Mouse (Mus musculus): ENCODE measurements around the gene H2-DMb2. TPM values are rescaled to one million over a fixed set of nuclear protein-coding genes. Genes with fewer than 3 reads are reported as not detected.

H2-DMb2 gene
- not detected in 2 replicates for polyA plus RNA-seq (2015; fragmentation: Nextera tagmentation; extraction: Ambion mirVana)

DNA sequence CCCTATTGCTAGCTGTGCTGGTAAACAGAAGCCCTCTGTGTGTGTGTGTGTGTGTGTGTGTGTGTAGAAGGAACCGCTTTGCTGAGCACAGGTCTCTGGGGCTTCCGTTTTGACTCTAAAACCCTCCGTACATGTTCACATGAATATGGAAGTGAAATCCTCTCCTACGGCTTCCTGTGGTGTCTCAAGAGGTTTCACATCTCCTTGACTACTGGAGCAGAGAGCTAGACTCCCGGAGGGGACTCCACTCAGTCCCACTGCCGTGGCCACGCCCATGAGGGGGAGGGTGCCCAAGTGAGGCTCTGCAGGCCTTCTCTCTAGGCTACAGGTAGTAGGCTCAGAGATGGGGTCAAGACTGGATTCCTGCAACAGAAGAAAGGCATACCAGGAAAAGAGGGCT lies at the start of gene H2-DMb2:
Gene H2-DMb2, plus strand, starts transcription at position 275 of the 400 bp plus-strand sequence.
- Histone ChIP-seq H3K36me3 (no peaks in the 10 kb centered on the region), H3K27ac (replicated peaks) (no peak within 1 kb of the TSS), H3K9me3 (no peaks in the 10 kb centered on the region), H3K4me2 (no peak within 1 kb of the TSS), H3K27me3 (peaks cover 39% of the 10 kb centered on the region), H3K4me1 (replicated peaks) (peaks cover 20% of the 10 kb centered on the region), H3K4me3 (no peak within 1 kb of the TSS), H3K9ac (no peak within 1 kb of the TSS)
- no peak for ATAC-seq (ENCODE audit: low read depth)
- WGBS: 35% methylated on average over 7 of the region's 7 CpGs

DNA sequence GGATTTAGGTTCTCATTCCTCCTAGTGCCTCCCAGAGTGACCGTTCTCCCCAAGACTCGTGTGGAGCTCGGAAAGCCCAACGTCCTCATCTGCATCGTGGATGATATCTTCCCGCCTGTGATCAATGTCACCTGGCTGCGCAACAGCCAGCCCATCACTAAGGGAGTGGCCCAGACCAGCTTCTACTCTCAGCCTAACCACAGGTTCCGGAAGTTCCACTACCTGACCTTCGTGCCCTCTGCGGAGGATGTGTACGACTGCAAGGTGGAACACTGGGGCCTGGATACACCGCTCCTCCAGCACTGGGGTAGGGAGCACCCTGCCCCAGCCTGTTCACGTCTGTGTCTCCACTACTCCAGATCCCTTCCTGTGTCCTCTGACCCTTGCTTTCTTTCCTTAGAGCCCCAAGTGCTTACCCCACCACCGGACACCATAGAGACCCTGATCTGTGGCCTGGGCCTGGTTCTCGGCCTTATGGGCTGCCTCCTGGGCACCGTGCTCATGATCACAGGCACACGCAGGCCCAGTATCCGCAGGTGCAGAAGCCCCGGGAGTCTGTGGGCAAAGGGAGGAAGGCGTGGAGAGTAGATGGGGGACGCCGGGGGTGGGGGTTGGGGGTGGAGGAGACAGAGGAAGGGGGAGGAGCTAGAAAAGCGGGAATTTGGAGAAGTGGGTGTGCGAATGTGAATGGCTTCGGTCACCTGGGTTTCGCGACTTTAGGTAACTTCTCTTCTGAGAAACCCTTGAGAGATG lies 48.6 kb upstream of the H2-DMb2 start:
- 90% methylated on average over 27 of the region's 27 CpGs for WGBS

DNA sequence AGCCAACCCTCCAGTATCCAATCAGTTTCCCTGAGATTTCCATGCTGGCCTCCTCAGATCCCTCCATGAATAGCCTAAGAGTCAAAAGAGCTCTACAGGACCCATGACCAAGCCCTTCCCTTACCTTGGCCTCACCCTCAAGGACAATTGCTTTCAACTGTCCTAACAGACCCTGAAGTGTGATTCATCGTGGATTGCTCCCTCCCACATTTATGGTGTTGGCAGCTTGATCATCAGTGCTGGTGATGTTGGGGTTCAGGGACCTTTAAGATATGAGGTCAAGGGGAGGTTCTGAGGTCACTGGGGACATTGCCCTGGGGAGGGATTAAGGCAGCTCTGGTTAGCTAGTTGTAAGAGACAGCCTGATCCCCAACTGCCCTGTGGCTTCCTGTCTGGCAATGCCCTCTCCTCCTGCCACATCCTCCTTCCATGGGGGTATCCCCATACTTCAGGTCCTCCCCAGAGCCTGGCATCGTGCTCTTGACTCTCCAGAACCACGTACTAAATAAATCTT lies 46.6 kb upstream of the H2-DMb2 start:
- Histone ChIP-seq H3K4me2 (no peak overlapping the region), H3K4me3 (no peak overlapping the region), H3K9ac (no peak overlapping the region), H3K27me3 (peaks cover 8% of the 10 kb centered on the region; the same call in 1 of the 2 replicates), H3K27ac (replicated peaks) (no peak overlapping the region), H3K9me3 (no peaks in the 10 kb centered on the region), H3K4me1 (replicated peaks) (0 out of 2 replicates have a peak, but pooled peaks cover 6% of the 10 kb centered on the region), H3K36me3 (no peaks in the 10 kb centered on the region)
- 72% methylated on average over 3 of the region's 3 CpGs for WGBS
- ATAC-seq (ENCODE audit: low read depth): no peak

More for the DNA sequence above, 48.6 kb upstream of the H2-DMb2 start:
- H3K9ac ChIP-seq: no peak overlapping the region
- no peak for ATAC-seq (ENCODE audit: low read depth)
- H3K27me3 ChIP-seq: no peaks in the 10 kb centered on the region
- no peak overlapping the region for H3K4me2 ChIP-seq
- H3K4me1 ChIP-seq (replicated peaks): 0 out of 2 replicates have a peak, but pooled peaks cover 1% of the 10 kb centered on the region
- no peak overlapping the region for H3K4me3 ChIP-seq
- H3K9me3 ChIP-seq: no peaks in the 10 kb centered on the region
- H3K36me3 ChIP-seq: no peaks in the 10 kb centered on the region
- H3K27ac ChIP-seq (replicated peaks): no peak overlapping the region

DNA sequence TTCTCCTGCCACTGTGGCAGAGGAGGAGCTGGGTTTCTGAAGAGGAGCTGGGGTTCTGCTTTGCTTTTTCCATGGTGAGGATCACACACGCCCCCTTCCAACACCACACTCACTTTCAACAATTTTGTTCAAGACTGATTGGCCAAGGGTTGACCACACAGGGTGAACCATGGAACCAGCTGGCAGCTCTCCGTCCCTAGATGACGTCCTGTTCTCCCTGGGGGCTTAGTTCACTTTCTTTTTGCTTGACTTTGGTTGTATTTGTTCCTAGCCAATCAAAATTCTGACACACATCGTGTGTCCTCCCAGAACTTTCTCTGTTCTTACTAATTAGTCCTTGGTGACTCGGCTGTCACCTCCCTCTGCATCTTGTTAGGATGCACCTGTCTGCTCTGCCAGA lies 45.8 kb upstream of the H2-DMb2 start:
- ATAC-seq (ENCODE audit: low read depth): no peak
- Histone ChIP-seq H3K9ac (no peak overlapping the region), H3K4me3 (no peak overlapping the region), H3K4me1 (replicated peaks) (peaks cover 10% of the 10 kb centered on the region; the same call in 1 of the 2 replicates), H3K9me3 (no peaks in the 10 kb centered on the region), H3K27me3 (peaks cover 8% of the 10 kb centered on the region; the same call in 1 of the 2 replicates), H3K36me3 (no peaks in the 10 kb centered on the region), H3K4me2 (no peak overlapping the region), H3K27ac (replicated peaks) (no peak overlapping the region)
- WGBS: 71% methylated on average over 5 of the region's 5 CpGs

DNA sequence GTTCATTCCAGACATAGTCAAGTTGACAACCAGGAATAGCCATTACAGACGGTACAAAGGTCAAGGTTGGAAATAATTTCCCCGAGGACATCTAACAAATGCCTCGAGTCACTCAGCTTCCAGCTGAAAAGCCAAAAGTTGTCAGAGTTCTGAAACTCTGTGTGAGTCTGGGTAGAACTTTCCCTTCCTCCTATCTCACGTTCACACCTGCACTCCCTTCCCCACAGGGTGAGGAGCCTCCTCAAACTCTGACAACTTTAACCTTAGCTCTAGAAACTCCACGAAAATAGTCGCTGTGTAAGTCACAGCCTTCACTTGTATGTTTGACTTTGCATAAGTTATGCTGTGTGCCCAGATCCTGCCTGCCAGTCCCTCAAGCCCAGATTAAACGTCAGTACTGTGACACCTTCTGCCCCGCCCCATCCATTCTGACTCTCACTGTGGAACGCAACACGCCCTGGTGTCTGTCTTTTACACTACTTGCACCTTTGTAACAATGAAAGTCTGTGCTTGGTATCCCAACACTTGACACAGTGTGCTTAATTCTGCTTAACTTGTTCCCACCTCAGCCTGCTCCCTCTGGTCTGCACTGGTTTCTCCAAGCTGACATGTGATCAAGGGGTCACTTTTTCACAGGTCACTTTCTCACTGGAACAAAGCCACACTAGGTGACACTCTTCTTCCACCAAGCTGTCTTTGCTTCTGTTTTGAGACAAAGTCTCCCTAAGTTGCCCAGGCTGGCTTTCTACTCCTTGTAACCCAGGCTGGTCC lies 44.2 kb upstream of the H2-DMb2 start:
- H3K4me3 ChIP-seq: no peak overlapping the region
- no peaks in the 10 kb centered on the region for H3K36me3 ChIP-seq
- WGBS: 65% methylated on average over 10 of the region's 10 CpGs
- peaks cover 8% of the 10 kb centered on the region; the same call in 1 of the 2 replicates for H3K27me3 ChIP-seq
- no peaks in the 10 kb centered on the region for H3K9me3 ChIP-seq
- no peak overlapping the region for H3K4me2 ChIP-seq
- H3K4me1 ChIP-seq (replicated peaks): peaks cover 10% of the 10 kb centered on the region; the same call in 1 of the 2 replicates
- H3K9ac ChIP-seq: no peak overlapping the region
- no peak for ATAC-seq (ENCODE audit: low read depth)
- no peak overlapping the region for H3K27ac ChIP-seq (replicated peaks)

DNA sequence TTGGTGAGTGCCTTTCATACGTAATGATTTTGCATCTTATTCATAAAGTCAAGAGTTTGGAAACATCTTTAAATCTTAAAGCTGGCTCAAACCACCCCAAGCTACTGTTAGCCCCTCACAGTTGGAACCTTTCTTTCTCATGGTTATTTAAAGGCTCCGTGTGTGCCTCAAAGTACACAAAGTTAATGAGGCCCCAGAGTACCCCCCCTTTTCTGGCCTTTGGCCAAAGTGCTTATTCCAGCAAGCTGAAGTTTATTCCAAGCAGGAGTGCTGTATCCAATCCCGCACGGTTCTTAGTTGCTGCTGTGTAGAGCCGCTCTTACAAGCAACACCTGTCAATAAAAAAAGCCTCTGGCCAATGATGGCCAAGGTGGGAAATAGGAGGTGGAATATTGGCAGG lies 43.6 kb upstream of the H2-DMb2 start:
- ATAC-seq (ENCODE audit: low read depth): no peak
- H3K9me3 ChIP-seq: no peaks in the 10 kb centered on the region
- 52% methylated on average over 5 of the region's 5 CpGs for WGBS
- no peak overlapping the region for H3K4me3 ChIP-seq
- peaks cover 8% of the 10 kb centered on the region; the same call in 1 of the 2 replicates for H3K27me3 ChIP-seq
- no peaks in the 10 kb centered on the region for H3K36me3 ChIP-seq
- H3K9ac ChIP-seq: no peak overlapping the region
- H3K4me2 ChIP-seq: no peak overlapping the region
- H3K4me1 ChIP-seq (replicated peaks): peaks cover 10% of the 10 kb centered on the region; the same call in 1 of the 2 replicates
- no peak overlapping the region for H3K27ac ChIP-seq (replicated peaks)

DNA sequence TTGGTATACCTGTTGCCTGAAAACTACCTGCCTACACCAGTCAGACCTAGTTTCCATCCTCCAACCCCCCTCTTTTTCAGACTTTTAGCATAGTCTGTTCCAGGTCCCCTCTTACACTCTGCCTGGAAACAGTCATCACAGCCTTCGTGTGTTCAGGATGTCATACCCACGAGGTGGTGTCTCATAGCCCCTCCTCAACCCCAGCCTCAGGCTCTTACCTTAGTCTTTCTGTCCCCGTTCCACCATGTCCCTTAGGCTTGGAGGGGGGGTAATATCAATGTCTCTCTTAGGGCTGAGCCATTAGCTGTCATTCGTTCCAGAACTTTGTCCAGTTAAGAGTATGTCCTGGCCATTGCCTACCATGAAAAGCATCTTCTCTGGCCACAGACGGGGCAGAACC lies 41.9 kb upstream of the H2-DMb2 start:
- Histone ChIP-seq H3K4me2 (no peak overlapping the region), H3K27ac (replicated peaks) (no peak overlapping the region), H3K9ac (no peak overlapping the region), H3K9me3 (no peaks in the 10 kb centered on the region), H3K4me1 (replicated peaks) (peaks cover 10% of the 10 kb centered on the region; the same call in 1 of the 2 replicates), H3K27me3 (peaks cover 8% of the 10 kb centered on the region; the same call in 1 of the 2 replicates), H3K4me3 (no peak overlapping the region), H3K36me3 (no peaks in the 10 kb centered on the region)
- peak; percentile 54 for ATAC-seq (ENCODE audit: low read depth)
- 35% methylated on average over 5 of the region's 5 CpGs for WGBS

DNA sequence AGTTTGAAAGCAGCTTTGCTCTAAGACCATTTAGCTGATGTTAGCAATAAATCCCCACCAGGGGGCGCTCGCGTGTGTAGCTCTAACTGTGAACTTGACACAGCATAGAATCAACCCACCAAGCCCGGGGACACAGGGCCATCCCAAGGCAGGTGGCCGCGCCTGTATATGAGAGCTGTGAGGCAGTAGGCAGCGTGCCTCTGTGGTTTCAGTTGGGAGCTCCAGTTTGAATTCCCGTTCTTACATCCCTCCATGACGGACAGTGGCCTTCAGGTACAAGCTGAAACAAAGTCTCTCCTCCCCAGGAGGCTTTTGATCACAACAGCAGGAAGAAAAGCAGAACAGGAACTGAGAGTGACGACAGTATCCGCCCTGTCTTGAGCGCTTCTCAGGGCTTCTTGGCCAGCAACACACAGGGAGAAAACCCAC lies 41.5 kb upstream of the H2-DMb2 start:
- Histone ChIP-seq H3K4me3 (no peak overlapping the region), H3K4me1 (replicated peaks) (peaks cover 10% of the 10 kb centered on the region; the same call in 1 of the 2 replicates), H3K4me2 (peak overlapping the region; percentile 38), H3K9me3 (no peaks in the 10 kb centered on the region), H3K9ac (peak overlapping the region; percentile 50; the same call in 1 of the 2 replicates), H3K27ac (replicated peaks) (no peak overlapping the region), H3K27me3 (peaks cover 8% of the 10 kb centered on the region; the same call in 1 of the 2 replicates), H3K36me3 (no peaks in the 10 kb centered on the region)
- WGBS: 6% methylated on average over 12 of the region's 12 CpGs
- peak; percentile 87 for ATAC-seq (ENCODE audit: low read depth)

DNA sequence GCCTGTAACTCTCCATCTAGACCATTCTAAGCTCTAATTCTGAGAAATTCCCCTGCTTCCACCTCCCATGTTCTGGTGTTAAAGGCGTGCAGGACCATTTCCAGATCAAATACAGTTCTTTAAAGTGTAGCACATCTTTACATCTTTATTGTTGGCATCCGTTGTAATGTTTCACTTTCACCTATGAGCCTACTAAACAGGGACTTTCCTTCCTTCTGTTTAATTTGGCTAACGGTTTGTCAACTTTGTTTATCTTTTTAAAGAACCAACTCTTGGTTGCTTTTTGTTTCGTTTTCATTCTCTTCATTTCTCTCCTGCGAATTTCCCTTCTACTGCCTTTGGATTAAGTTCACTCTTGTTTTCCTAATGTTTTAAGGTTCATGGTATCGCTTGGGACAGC lies 40.3 kb upstream of the H2-DMb2 start:
- no peak overlapping the region for H3K4me2 ChIP-seq
- H3K9ac ChIP-seq: no peak overlapping the region
- peaks cover 10% of the 10 kb centered on the region; the same call in 1 of the 2 replicates for H3K4me1 ChIP-seq (replicated peaks)
- no peaks in the 10 kb centered on the region for H3K9me3 ChIP-seq
- H3K4me3 ChIP-seq: no peak overlapping the region
- no peaks in the 10 kb centered on the region for H3K36me3 ChIP-seq
- ATAC-seq (ENCODE audit: low read depth): no peak
- 86% methylated on average over 6 of the region's 6 CpGs for WGBS
- H3K27ac ChIP-seq (replicated peaks): no peak overlapping the region
- peaks cover 8% of the 10 kb centered on the region; the same call in 1 of the 2 replicates for H3K27me3 ChIP-seq

DNA sequence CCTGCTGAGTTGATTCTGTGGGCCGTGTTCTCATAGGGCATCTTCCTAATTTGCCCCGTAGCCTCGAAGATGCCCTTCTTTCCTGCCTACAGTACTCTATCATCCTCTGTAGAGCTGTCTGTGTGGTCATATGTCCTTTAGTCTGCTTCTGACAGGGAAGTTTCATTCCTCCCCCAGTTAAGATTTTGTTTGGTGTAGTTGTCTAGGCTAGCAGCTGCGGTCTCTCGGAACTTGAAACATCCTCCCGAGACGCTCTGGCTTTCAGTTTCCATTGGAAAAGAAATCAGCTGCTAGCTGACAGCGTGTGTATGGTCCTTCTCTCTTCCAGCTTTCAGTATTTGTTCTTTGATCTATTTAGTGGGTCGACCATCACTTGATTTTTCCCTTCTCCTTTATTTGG lies 38.3 kb upstream of the H2-DMb2 start:
- ATAC-seq (ENCODE audit: low read depth): no peak

DNA sequence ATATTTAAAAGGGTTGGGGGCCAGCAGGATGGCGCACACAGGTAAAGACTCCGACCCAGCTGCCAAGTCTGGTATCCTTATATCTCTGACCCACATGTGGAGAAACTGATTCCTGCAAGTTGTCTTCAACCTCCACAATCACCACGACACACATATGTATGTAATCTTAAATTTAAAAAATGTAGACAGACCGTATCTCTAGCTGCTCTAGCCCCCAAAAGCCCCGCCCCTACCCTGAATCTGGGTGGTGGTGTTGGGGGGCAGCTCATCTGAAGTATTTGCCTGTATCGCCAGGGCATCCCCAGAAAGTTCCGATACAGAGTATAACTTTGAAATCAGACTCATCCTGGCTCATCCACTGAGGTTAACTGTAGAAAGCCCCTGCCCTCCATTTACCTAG lies 36.6 kb upstream of the H2-DMb2 start:
- Histone ChIP-seq H3K27me3 (no peaks in the 10 kb centered on the region), H3K4me2 (no peak overlapping the region), H3K4me3 (no peak overlapping the region), H3K9ac (no peak overlapping the region), H3K36me3 (peaks cover 26% of the 10 kb centered on the region), H3K4me1 (replicated peaks) (peaks cover 3% of the 10 kb centered on the region; the same call in 1 of the 2 replicates), H3K27ac (replicated peaks) (no peak overlapping the region), H3K9me3 (no peaks in the 10 kb centered on the region)
- no peak for ATAC-seq (ENCODE audit: low read depth)
- WGBS: 87% methylated on average over 7 of the region's 7 CpGs

More for the DNA sequence above, 38.3 kb upstream of the H2-DMb2 start:
- no peak overlapping the region for H3K4me2 ChIP-seq
- no peak overlapping the region for H3K27ac ChIP-seq (replicated peaks)
- WGBS: 89% methylated on average over 9 of the region's 9 CpGs
- H3K9ac ChIP-seq: no peak overlapping the region
- peaks cover 8% of the 10 kb centered on the region; the same call in 1 of the 2 replicates for H3K27me3 ChIP-seq
- peaks cover 9% of the 10 kb centered on the region for H3K36me3 ChIP-seq
- H3K9me3 ChIP-seq: no peaks in the 10 kb centered on the region
- H3K4me1 ChIP-seq (replicated peaks): peaks cover 5% of the 10 kb centered on the region; the same call in 1 of the 2 replicates
- no peak overlapping the region for H3K4me3 ChIP-seq
